Mouse (Mus musculus) neural tube, embryonic 14.5 days (tissue): Measurements from ENCODE around the gene Tcta. TPM values are rescaled to one million over a fixed set of nuclear protein-coding genes. Genes with fewer than 3 reads are reported as not detected.
"Not testable (repeated sequence)": the region's sequence is repeated elsewhere in the genome, so short reads cannot be mapped to it uniquely, and the experiment has no call there.

Source experiments
- ATAC-seq: fragments of 200-750 bp; cut with Nextera tagmentation; 2 replicates; pipeline ENCODE4 v1.8.0; 2017; ENCODE audit warnings: low read depth, mild to moderate bottlenecking, moderate TSS enrichment, moderate library complexity
- H3K27ac ChIP-seq: fragments of 300-500 bp; sonication (generic); 2 replicates; pipeline ENCODE4 v1.5.1; 2014; ENCODE audit warnings: low read depth, mild to moderate bottlenecking, control low read depth, low read length, moderate library complexity, mixed read lengths
- H3K27me3 ChIP-seq: fragments of 300-500 bp; sonication (generic); 2 replicates; pipeline ENCODE4 v1.6.1; 2014; ENCODE audit warnings: low read length; ENCODE audit not compliant: control insufficient read depth, insufficient read depth
- H3K36me3 ChIP-seq: fragments of 300-500 bp; sonication (generic); 2 replicates; pipeline ENCODE4 v1.6.1; 2014; ENCODE audit warnings: low read length, mixed read lengths; ENCODE audit not compliant: control insufficient read depth, insufficient read depth
- H3K4me1 ChIP-seq: fragments of 300-500 bp; sonication (generic); 2 replicates; pipeline ENCODE4 v1.6.1; 2014; ENCODE audit warnings: low read length; ENCODE audit not compliant: control insufficient read depth, insufficient read depth
- H3K4me2 ChIP-seq: fragments of 300-500 bp; sonication (generic); 2 replicates; pipeline ENCODE4 v1.6.1; 2014; ENCODE audit warnings: mild to moderate bottlenecking, low read depth, low read length, control low read depth
- H3K4me3 ChIP-seq: fragments of 300-500 bp; sonication (generic); 2 replicates; pipeline ENCODE4 v1.5.1; 2014; ENCODE audit warnings: low read depth, low read length, control low read depth, mixed read lengths
- H3K9ac ChIP-seq: fragments of 300-500 bp; sonication (generic); replicated peaks from 2 replicates; pipeline ENCODE4 v1.6.1; 2014; ENCODE audit warnings: low read depth, mild to moderate bottlenecking, control low read depth, low read length, mixed read lengths
- H3K9me3 ChIP-seq: fragments of 300-500 bp; sonication (generic); 2 replicates; pipeline ENCODE4 v1.6.1; 2016; ENCODE audit warnings: low read length; ENCODE audit not compliant: control insufficient read depth
- whole genome bisulfite sequencing: fragments of 180-500 bp; shearing (Covaris S2); extraction: QIAGEN DNeasy Blood & Tissue Kit; methylation state at CpG from one replicate; pipeline ENCODE4 v1.1.7; 2014; 5-methylcytosine and 5-hydroxymethylcytosine counted together
- polyA plus RNA-seq: library from polyadenylated mRNA; unstranded; fragments of >200 nt; fragmentation: Nextera tagmentation; extraction: Ambion mirVana; gene quantifications from 2 replicates; pipeline ENCODE4 v1.2.1, GENCODE M21; 2014

Tcta gene
- polyA plus RNA-seq, 1 experiment from 2014 or later: 55.2 TPM

DNA sequence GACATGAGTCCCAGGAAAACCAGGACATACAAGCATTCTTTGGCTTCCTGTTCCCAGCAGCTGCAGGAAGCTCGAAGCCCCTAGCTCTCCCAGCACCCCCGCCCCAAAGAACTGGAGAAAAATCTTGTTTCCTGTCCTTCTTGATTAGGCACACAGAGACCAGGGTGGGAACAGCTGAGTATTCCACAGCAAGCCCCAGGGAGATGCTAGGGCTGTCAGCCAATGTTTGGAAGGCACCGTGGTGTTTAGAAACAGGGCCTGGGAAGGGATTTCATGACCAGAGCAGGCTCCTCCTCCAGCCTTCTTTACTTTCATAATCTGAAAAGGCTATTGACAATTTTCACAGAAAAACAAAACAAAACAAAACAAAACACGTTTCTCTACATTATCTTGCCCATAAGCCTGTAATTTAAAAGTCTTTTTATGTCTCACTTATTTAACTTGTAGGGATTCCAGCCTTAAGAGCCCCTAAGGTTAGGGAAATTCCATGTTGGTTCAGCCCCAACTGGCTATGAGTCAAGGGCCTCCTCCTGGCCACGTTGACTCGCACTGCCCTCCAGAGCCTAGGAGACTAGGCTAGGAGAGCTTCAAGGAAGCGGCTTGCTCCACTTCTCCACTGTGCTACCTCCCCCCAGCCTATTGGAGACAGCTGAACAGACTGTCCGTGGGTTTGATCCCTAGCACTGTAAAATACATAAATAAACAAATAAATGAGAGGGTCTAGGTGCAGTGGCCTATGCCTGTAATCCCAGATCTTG is 25.7 kb downstream of the Tcta start:
- Histone ChIP-seq H3K9ac (no peak overlapping the region), H3K4me3 (no peak overlapping the region), H3K27ac (no peak overlapping the region), H3K4me1 (no peaks in the 10 kb centered on the region), H3K9me3 (no peaks in the 10 kb centered on the region), H3K36me3 (no peaks in the 10 kb centered on the region), H3K4me2 (no peak overlapping the region), H3K27me3 (no peaks in the 10 kb centered on the region)
- WGBS: 49% methylated on average over 8 of the region's 8 CpGs
- no peak for ATAC-seq

DNA sequence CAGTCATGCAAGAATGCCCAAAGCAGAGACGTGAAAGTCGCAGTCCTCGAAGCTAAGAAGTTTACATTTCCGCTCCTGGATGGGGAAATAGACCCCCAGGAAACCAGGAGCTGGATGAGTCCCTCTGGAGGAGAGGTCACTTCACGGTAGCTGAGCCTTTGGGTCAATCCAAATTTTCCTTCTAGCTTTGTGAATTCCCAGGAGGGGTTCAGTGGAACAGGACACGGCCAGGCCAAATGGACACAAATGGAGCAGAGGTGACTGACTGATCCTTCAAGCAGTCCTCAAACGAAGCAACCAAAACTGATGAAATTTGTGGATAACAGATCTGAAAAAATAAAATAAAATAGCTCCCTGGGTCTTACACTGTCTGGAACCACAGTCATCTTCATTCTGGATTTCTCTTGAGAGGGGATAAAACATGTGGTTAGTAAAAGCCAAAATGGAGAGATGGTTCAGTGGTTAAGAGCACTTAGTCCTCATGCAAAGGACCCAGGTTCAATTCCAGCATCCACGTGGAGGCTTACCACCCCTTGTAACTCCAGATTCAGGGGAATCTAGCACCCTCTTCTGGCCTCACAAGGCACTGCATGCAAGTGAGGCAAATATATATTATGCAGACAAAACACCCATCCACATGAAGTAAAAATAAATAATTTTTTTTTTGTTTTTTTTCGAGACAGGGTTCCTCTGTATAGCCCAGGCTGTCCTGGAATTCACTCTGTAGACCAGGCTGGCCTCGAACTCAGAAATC is 27.1 kb downstream of the Tcta start:
- Histone ChIP-seq H3K4me3 (no peak overlapping the region), H3K36me3 (no peaks in the 10 kb centered on the region), H3K9ac (no peak overlapping the region), H3K9me3 (no peaks in the 10 kb centered on the region), H3K4me1 (no peaks in the 10 kb centered on the region), H3K27me3 (no peaks in the 10 kb centered on the region), H3K27ac (no peak overlapping the region), H3K4me2 (no peak overlapping the region)
- 71% methylated on average over 10 of the region's 10 CpGs for WGBS
- no peak for ATAC-seq

DNA sequence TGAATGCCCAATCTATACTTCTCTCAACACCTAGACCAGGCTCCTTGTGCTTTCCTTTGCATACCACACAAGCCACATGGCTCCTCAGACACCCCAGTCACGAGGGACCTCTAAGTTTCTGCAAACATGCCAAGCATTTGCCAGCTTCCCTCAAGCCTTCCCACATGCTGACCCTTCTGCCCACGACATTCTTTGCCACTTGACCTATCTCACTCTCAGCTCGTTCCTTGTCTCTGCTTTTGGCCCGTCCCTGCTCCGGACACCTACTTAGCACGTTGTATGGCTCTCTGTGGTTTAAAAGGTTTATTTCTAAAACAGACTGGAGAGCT is 30.7 kb downstream of the Tcta start:
- WGBS: 74% methylated on average over 6 of the region's 6 CpGs
- Histone ChIP-seq H3K9me3 (no peaks in the 10 kb centered on the region), H3K27ac (no peak overlapping the region), H3K27me3 (no peaks in the 10 kb centered on the region), H3K4me1 (no peaks in the 10 kb centered on the region), H3K4me2 (no peak overlapping the region), H3K4me3 (no peak overlapping the region), H3K36me3 (no peaks in the 10 kb centered on the region), H3K9ac (no peak overlapping the region)
- no peak for ATAC-seq

DNA sequence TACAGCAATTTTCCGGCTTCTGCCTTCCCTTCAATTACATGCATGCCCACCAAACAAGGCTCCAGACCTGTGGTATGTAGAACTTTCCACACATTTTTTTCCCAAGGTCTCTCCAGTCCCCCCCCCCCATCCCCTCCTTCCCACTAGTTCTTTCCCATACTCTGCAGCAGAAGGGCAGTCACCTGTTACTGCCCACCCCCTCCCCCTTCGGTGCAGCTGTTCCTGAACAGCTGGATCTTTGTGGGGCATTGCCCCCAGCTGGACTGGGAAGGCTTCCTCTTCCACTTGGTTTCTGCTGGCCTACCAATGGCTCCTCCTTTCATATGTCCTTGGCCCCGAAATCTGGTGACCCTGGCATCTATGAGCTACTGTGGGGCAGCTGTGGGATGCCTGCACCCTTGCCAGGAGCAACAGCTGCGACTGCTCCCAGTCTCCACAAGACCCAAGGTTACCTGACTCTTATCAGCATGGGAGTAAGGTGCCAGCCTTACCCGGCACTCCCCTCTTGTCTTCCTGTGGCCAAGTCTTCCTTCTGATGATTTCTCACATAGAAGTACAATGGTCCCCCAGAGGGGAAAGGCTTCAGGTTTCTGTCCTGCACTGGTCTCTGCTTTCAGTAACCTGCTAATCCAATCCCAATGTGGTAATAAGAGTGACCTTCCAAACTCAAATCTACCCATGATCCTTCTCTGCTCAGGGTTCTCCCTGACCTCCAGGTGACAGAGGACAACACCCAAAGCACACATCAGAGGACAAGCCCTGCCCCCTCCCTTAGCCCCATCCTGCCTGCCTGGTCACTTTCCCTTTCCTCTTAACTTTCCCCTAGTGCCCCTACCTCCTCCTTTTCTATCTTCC is 31.3 kb downstream of the Tcta start:
- no peak for ATAC-seq
- no peak overlapping the region for H3K4me2 ChIP-seq
- H3K36me3 ChIP-seq: no peaks in the 10 kb centered on the region
- H3K27ac ChIP-seq: no peak overlapping the region
- H3K9ac ChIP-seq: no peak overlapping the region
- no peaks in the 10 kb centered on the region for H3K9me3 ChIP-seq
- H3K4me1 ChIP-seq: no peaks in the 10 kb centered on the region
- no peak overlapping the region for H3K4me3 ChIP-seq
- WGBS: 76% methylated on average over 5 of the region's 5 CpGs
- H3K27me3 ChIP-seq: no peaks in the 10 kb centered on the region

DNA sequence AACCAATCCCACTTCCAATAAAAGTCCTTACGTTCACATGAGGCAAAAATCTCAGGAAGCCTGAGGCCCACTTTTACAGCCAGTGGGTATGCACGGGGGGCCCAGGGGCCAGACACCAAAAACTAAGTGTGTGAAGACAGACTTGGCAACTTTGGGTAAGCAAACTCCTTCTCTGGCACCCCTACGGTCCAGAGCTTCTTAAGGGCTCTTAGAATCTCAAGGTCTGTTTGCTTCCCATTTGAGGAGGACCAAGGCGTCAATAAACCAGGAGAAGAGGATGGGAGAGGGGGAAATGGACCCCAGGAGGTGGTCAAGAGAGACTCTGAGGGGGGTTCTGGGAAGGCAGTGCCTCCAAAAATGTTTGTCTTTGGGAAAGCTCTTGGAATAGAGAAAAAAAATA is 32.5 kb downstream of the Tcta start:
- H3K4me1 ChIP-seq: no peaks in the 10 kb centered on the region
- H3K27me3 ChIP-seq: no peaks in the 10 kb centered on the region
- H3K36me3 ChIP-seq: no peaks in the 10 kb centered on the region
- H3K9ac ChIP-seq: no peak overlapping the region
- no peak for ATAC-seq
- no peak overlapping the region for H3K4me2 ChIP-seq
- no peak overlapping the region for H3K27ac ChIP-seq
- 70% methylated on average over 4 of the region's 4 CpGs for WGBS
- H3K9me3 ChIP-seq: no peaks in the 10 kb centered on the region
- no peak overlapping the region for H3K4me3 ChIP-seq

DNA sequence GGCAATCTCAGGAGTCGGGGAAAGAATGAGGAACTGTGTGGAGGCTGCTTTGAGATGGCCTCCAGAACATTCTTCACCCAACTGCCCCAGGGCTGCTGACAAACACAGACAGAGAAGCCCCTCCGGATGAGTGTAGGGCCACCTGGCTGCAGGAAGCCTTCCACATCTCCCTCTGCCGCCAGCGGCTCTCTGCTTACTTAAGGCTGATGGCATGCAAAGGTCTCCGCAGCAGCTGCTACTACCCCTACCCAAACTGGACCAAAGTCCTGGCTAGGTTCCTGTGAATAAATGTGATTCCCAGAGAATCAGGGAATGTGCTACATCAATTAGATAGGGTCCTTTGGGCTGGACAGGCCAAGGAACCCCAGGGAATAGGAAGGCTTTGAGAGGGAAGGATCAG is 33.3 kb downstream of the Tcta start:
- Histone ChIP-seq H3K27ac (no peak overlapping the region), H3K4me1 (no peaks in the 10 kb centered on the region), H3K4me3 (no peak overlapping the region), H3K27me3 (no peaks in the 10 kb centered on the region), H3K9me3 (no peaks in the 10 kb centered on the region), H3K4me2 (no peak overlapping the region), H3K9ac (no peak overlapping the region), H3K36me3 (no peaks in the 10 kb centered on the region)
- no peak for ATAC-seq
- 76% methylated on average over 5 of the region's 5 CpGs for WGBS

DNA sequence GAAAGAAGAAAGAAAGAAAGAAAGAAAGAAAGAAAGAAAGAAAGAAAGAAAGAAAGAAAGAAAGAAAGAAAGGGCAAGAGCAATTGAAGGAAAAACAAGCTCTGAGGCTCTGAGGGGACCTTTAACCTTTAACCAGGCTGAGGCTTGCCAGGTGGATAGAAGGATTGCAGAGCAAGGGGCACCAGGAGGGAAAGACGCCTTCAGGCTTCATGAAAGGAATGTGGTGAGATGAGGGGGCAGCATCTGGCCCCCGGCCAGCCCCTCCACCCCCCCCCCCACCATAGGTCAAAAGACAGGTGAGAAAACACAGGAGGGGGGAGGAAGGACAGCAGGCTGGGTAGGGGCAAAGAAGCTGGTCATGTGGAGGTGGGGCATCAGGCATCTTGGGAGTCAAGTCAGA is 34.0 kb downstream of the Tcta start:
- Histone ChIP-seq H3K9me3 (no peaks in the 10 kb centered on the region), H3K4me1 (no peaks in the 10 kb centered on the region), H3K27me3 (no peaks in the 10 kb centered on the region), H3K9ac (no peak overlapping the region), H3K4me3 (no peak overlapping the region), H3K27ac (no peak overlapping the region), H3K4me2 (no peak overlapping the region), H3K36me3 (no peaks in the 10 kb centered on the region)
- 51% methylated on average over 2 of the region's 2 CpGs for WGBS
- no peak for ATAC-seq

DNA sequence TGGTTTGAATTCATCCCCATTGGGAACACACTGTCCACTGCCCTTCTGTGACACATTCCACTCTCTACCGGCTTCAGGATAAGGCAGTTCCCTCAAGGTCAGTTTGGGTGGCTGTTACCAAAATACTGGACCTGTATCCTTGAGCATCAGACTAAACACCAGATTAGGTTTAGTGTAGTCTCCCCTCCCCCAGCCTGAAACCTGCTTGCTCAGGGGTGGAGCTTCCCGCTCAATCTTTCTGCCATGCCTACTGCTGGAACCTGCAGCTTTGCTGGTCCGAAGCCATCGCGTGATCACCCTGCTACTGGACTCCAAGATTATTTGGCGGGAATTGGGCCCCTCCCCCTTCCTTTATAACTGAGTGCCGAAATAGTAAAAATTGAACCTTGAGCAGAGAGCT is 37.3 kb downstream of the Tcta start:
- not testable (repeated sequence) for H3K9ac ChIP-seq, ATAC-seq, H3K4me3 ChIP-seq, H3K27ac ChIP-seq, H3K4me1 ChIP-seq, H3K27me3 ChIP-seq, H3K36me3 ChIP-seq, H3K4me2 ChIP-seq, H3K9me3 ChIP-seq
- 85% methylated on average over 6 of the region's 7 CpGs for WGBS

DNA sequence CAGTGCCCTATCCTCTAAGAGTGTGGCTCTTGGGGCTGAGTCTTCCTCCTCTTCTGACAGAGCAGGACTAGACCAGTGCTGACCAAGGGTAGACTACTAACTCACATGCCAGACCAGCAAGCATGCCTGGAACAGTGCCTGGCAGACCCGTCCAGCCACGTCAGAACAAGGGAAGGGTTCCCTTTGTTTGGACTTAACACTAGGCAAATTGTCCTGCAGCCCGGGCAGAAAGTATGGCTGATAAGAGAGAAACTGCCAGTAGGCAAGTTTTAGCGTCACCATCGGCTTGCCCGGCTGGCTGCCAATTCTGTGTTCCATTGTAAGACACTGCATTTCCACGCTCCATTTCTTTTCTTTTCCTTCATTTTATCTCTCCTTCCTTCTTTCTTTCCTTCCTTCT is 38.3 kb downstream of the Tcta start:
- Histone ChIP-seq H3K36me3 (no peaks in the 10 kb centered on the region), H3K4me2 (no peak overlapping the region), H3K27me3 (no peaks in the 10 kb centered on the region), H3K27ac (no peak overlapping the region), H3K9ac (no peak overlapping the region), H3K4me1 (peaks cover 6% of the 10 kb centered on the region), H3K4me3 (no peak overlapping the region), H3K9me3 (no peaks in the 10 kb centered on the region)
- ATAC-seq: no peak
- WGBS: 83% methylated on average over 7 of the region's 7 CpGs
